Mouse (Mus musculus): ENCODE measurements around the gene Rrp7a.

DNA sequence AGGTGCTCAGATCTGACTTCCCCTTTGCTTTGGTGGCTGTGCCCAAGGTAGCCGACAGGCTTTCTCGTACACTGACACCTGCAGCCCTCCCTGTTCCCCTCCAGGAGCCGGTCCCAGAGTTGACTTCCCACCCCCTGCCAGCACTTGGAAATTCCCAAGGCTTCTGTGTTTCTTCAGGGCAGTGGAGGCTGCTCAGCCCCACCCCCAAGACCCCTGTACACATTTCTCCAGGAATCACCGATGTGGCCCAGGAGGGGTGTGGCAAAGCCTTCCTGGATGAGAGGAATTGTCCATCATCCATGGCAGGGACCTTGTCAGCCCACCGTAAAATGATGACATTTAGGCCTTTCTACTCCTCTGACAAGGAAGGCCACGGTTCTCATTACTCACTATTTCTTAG lies 11.3 kb downstream of the Rrp7a start:
- TF ChIP-seq CTCF (IDR thresholded peaks at IDR 0.05; ENCODE audit: extremely low read depth, insufficient read depth, low read length) (no peak), POLR2A (IDR thresholded peaks at IDR 0.05; ENCODE audit: extremely low read depth, insufficient read depth, low read length) (no peak)

Data from cortical plate, adult 2 months (tissue).